Mouse (Mus musculus) hematopoietic stem cell, adult 5-6 weeks (primary cell): Measurements from ENCODE around the gene Ssr4. TPM values are rescaled to one million over a fixed set of nuclear protein-coding genes. Genes with fewer than 3 reads are reported as not detected.

Source experiments
- ATAC-seq, 2 experiments: fragments of 125-278 bp in 1 of 2; replicated peaks in 1 of 2; 2 replicates each; pipeline ENCODE4 v1.8.0; 2016 to 2017; ENCODE audit warnings: inconsistent platforms in 2 of 2, mild to moderate bottlenecking in 2 of 2, moderate number of reproducible peaks in 2 of 2, low read depth in 1 of 2, moderate TSS enrichment in 1 of 2; ENCODE audit not compliant: low FRiP score in 2 of 2, poor library complexity in 2 of 2, severe bottlenecking in 2 of 2, insufficient read depth in 1 of 2, low TSS enrichment in 1 of 2
- total RNA-seq: library from RNA; stranded (forward); fragments of 172-1452, 232-1000 nt; gene quantifications from 2 replicates; pipeline ENCODE4 v1.2.3, GENCODE M21; 2017

The Ssr4 gene
- total RNA-seq, 1 experiment from 2014 or later: 106 TPM

- no peak for ATAC-seq
Measured at GRCm38 (mm10) chrX:73793039-73793438, 6.2 kb downstream of the Ssr4 start.

GRCm38 (mm10) chrX:73793505-73793904, 6.7 kb downstream of the Ssr4 start:
- no peak for ATAC-seq

GRCm38 (mm10) chrX:73797511-73797910, 10.7 kb downstream of the Ssr4 start:
- ATAC-seq: no peak

GRCm38 (mm10) chrX:73798502-73798901, 11.7 kb downstream of the Ssr4 start:
- peak; percentile 90 to 93 for ATAC-seq

GRCm38 (mm10) chrX:73805814-73806213, 19.0 kb downstream of the Ssr4 start:
- no peak for ATAC-seq

- ATAC-seq: no peak
Measured at GRCm38 (mm10) chrX:73815072-73815471, 28.2 kb downstream of the Ssr4 start.

GRCm38 (mm10) chrX:73816596-73817314, 29.9 kb downstream of the Ssr4 start:
- ATAC-seq: peak; percentile 67 to 90

GRCm38 (mm10) chrX:73823747-73824146, 36.9 kb downstream of the Ssr4 start:
- no peak for ATAC-seq

- no peak for ATAC-seq
Measured at GRCm38 (mm10) chrX:73824185-73825151, 37.6 kb downstream of the Ssr4 start, which contains the start of gene Pdzd4. Gene Pdzd4 (minus strand): TSS chrX:73824969.

GRCm38 (mm10) chrX:73835731-73836130, 48.9 kb downstream of the Ssr4 start:
- no peak for ATAC-seq

- no peak for ATAC-seq
Measured at GRCm38 (mm10) chrX:73836691-73837090, 49.9 kb downstream of the Ssr4 start.

Other genes with a start within 250 kb of the Ssr4 start
- 0.35 and 1.5 TPM in 2 replicates for gene Dusp9, start 147.6 kb upstream of the Ssr4 start, total RNA-seq
- 5.1 and 6.1 TPM in 2 replicates for gene Pnck, start 126.9 kb upstream of the Ssr4 start, total RNA-seq
- 0.94 TPM in 1 of 2 replicates, not detected in the other for gene Slc6a8, start 113.9 kb upstream of the Ssr4 start, total RNA-seq
- 171 and 203 TPM in 2 replicates for gene Bcap31, start 70.9 kb upstream of the Ssr4 start, total RNA-seq
- gene Abcd1, start 70.4 kb upstream of the Ssr4 start, total RNA-seq: 8.0 and 18.6 TPM in 2 replicates
- gene Plxnb3, start 29.9 kb upstream of the Ssr4 start, total RNA-seq: 0.25 TPM in 1 of 2 replicates, not detected in the other
- gene Srpk3, start 12.6 kb upstream of the Ssr4 start, total RNA-seq: not detected in 2 replicates
- 172 and 200 TPM in 2 replicates for gene Idh3g, start 131 bp upstream of the Ssr4 start, total RNA-seq
- gene Pdzd4, start 37.9 kb downstream of the Ssr4 start, total RNA-seq: 2.9 and 6.4 TPM in 2 replicates
- gene Avpr2, start 105.1 kb downstream of the Ssr4 start, total RNA-seq: 0.13 and 0.15 TPM in 2 replicates
- gene L1cam, start 109.1 kb downstream of the Ssr4 start, total RNA-seq: 1.6 TPM in 1 of 2 replicates, not detected in the other
- 46.5 and 80.0 TPM in 2 replicates for gene Arhgap4, start 134.8 kb downstream of the Ssr4 start, total RNA-seq
- 130 and 136 TPM in 2 replicates for gene Naa10, start 134.9 kb downstream of the Ssr4 start, total RNA-seq
- 13.2 and 53.8 TPM in 2 replicates for gene Renbp, start 143.8 kb downstream of the Ssr4 start, total RNA-seq
- gene Hcfc1, start 179.3 kb downstream of the Ssr4 start, total RNA-seq: 48.1 and 53.6 TPM in 2 replicates
- gene Irak1, start 236.9 kb downstream of the Ssr4 start, total RNA-seq: 60.8 and 66.2 TPM in 2 replicates